Mouse (Mus musculus) myocyte (in vitro differentiated cells): ENCODE results near the gene Cxcr5.

ENCODE experiments used
- MAX ChIP-seq: IDR thresholded peaks from one replicate; pipeline ENCODE4 v1.6.1; 2011; ENCODE audit warnings: low read depth, mild to moderate bottlenecking, control low read depth
- POLR2A ChIP-seq: IDR thresholded peaks from one replicate; pipeline ENCODE4 v1.6.1; 2011; ENCODE audit warnings: low read depth, mild to moderate bottlenecking, control low read depth, moderate library complexity; ENCODE audit not compliant: insufficient read length
- TCF3 ChIP-seq: IDR thresholded peaks from one replicate; pipeline ENCODE4 v1.6.1; 2011; ENCODE audit warnings: low read depth, control low read depth; ENCODE audit not compliant: insufficient read length

- TF ChIP-seq TCF3 (no peak), POLR2A (no peak), MAX (no peak)
Measured at GRCm38 (mm10) chr9:44606646-44607045, 45.0 kb upstream of the Cxcr5 start.
